Mouse (Mus musculus) cerebellum, adult 9-10 months (tissue): ENCODE measurements at regions not wholly inside any gene's neighbourhood (a gene's known extent, or its start where the extent isn't known, plus 50 kb on each side); places are given as distances from the start of the nearest gene placed in this dataset.

ENCODE experiments used
- DNase-seq: peaks from one replicate; pipeline ENCODE4 v3.0.0; 2022

- peak; percentile 78 for DNase-seq
Observed at GRCm38 (mm10) chr8:92427801-92428200, 70.4 kb downstream of the Irx5 start.

- no peak for DNase-seq
Observed at GRCm38 (mm10) chr8:92437075-92437663, 79.7 kb downstream of the Irx5 start.

DNA sequence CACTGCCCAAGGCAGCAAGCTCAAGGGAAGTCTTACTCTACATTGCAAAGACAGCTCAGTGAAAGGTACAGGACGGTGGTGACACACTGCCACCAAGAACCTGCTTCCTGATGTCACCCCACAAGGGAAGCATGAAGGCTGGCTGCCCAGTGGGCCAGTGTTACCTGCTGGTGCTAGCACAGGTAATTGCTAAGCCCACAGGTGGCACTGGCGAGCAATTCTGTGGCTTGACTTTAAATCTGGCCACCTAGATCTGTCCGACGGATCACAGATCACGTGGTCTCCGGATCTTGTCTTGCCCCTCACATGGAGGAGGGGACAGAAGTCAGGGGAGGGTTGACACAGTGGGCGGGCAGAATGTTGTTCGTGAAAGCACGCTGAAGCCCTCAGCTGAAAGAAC, 80.9 kb downstream of the Irx5 start:
- DNase-seq = no peak

DNA sequence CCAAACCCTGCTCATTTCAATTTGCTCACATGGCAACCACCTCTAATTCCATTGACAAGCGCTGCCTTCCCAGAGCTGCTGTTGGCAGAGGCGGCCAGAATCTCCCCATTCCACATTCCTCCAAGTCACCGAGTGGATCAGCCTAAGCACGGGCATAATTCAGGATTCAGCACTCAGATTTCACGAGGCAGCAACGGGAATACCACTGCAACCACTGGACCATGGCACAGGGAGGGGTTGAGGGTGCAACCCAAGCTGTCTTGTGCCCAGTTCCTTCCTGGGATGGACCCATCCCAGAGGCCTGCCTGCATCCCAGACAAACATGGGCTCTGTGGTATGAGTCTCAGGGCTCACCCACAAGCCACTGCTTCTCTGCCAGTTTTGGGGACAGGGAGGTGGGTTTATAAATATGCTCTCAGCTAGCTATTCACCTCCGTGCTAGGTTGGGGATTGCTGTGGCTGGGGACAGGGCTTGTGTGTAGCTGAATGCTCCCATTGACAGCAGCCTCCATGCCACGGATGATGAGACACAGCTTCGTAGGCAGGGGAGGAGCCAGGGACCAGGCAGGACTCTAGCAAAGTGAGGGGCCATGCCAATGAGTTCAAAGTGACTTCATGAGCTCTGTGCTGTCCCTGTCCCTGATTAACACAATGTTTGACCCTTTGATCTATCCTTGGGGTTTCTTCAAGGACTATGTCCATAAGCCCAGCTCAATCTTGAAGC, 82.5 kb downstream of the Irx5 start:
- DNase-seq = no peak

- peak; percentile 6 for DNase-seq
Observed at GRCm38 (mm10) chr8:92442086-92442485, 84.7 kb downstream of the Irx5 start.

DNA sequence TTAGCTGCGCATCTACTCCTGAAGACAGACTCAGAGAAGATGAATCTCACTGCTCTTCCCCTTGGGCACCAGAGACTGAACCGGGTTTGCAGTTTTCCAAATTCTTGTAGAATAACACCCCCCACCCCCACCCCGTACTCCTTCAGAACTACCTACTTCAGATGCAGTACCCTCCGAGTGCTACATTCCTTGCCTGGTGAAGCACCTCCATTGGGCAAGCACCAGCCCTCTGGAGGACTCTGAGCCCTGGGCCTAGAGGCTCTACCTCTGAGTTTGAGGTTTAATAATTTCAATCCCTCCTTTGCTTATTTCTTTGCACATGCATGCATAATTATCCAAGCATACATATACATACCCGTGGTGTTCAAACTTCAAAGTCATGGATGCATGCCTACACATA, 101.9 kb downstream of the Irx5 start:
- no peak for DNase-seq

GRCm38 (mm10) chr8:92460129-92460953, 102.9 kb downstream of the Irx5 start:
- no peak for DNase-seq

GRCm38 (mm10) chr8:92469141-92470000, 111.9 kb downstream of the Irx5 start:
- DNase-seq = no peak

GRCm38 (mm10) chr8:92472257-92472656, 114.8 kb downstream of the Irx5 start:
- no peak for DNase-seq

- DNase-seq = no peak
Observed at GRCm38 (mm10) chr8:92472817-92473216, 115.4 kb downstream of the Irx5 start.

DNA sequence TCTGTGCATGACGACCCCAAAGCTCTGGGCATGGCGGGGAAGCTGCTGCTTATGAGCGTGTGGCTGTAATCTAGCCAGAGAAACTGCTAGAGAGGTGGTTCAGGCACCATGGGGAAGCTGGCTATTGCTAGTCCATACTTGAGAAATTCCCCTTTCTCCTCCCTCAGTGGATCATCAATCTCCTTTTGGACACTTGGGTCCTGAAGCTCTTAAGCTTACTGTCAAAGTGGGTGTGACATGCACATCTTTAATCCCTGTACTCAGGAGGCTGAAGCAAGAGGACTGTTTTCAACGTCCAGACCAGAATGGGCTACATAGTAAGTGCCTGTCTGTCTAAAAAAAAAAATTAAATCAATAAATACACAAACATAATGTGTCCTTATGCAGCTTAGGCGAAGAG, 125.0 kb downstream of the Irx5 start:
- DNase-seq = no peak

- no peak for DNase-seq
Observed at GRCm38 (mm10) chr8:92483055-92483765, 125.8 kb downstream of the Irx5 start.

GRCm38 (mm10) chr8:92488526-92489159, 131.2 kb downstream of the Irx5 start:
- no peak for DNase-seq

DNA sequence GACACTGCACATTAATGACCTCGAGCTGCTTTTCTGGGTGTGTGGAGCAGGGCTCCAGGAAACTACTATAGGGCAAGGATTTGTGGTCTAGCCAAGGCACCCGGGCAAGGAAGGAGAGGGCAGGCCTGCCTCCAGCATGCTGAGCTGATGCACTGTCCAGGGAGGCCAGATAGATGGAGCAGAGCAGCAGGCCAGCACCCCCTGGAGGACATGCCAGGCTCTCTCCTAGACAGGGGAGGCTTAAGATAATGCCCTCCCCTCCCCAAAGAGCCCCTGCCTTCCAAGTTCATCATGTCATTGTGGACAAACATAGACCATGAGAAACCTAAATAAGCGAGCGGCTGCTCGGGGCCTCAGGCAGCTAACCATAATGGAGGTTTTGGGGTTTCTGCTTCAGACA, 134.1 kb downstream of the Irx5 start:
- DNase-seq = no peak

DNA sequence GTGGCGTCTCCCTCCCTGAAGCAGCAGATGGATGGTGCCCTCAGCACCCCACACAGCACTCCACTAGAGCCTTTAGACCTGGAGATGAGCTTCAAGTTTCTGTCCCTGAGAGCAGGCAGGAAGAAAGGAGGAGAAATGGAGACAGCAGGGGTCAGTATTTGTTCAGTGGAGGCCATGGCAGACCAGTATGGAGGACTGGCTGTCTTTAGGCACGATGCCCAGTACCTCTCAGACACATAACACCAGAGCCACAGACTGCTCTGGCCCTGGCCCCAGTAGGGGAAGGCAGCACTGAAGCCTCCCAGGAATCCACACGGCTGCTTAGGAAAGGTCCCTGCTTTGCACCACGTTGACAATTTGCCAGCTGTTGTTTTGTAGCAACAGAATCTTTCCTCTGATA, 136.0 kb downstream of the Irx5 start:
- no peak for DNase-seq

GRCm38 (mm10) chr8:92505552-92506281, 148.3 kb downstream of the Irx5 start:
- DNase-seq = no peak

DNA sequence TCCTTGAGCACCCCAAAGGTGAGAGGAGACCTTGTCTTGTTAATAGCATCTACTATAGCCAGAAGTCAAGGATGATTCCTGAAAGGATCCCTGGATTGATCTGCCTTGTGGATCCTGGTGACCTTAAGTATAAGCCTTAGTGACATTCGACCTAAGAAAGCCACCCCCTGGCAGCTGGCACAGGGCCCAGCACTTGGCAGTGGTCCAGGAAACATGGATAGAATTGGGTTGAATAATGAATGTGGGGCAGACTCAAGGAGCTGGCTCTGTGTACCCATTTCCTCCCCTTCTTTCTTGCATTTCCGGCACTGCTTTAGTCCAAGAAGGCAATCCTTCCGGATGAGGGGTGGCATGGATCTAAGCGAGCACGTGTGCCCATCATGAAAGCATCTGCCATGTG, 149.0 kb downstream of the Irx5 start:
- DNase-seq = peak; percentile 4

DNA sequence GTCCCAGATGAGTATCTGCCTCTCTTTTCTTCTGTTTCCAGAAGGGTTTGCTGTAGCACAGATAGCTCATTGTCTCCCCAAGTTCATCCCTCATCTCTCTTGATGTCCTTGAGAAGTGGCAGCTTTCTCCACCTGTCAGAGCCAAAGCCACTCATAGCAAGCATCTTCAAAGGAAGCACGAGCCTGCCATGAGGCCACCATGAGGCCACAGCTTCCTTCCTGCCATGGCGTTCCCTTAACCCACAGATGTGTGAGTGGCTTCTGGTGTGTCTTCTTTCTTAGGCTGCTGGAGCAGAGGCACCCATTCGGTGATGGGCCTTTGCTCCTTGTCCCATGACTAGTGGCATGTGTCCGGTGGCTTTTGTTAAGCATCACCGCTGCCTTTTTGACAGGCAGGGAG, 149.5 kb downstream of the Irx5 start:
- no peak for DNase-seq

DNA sequence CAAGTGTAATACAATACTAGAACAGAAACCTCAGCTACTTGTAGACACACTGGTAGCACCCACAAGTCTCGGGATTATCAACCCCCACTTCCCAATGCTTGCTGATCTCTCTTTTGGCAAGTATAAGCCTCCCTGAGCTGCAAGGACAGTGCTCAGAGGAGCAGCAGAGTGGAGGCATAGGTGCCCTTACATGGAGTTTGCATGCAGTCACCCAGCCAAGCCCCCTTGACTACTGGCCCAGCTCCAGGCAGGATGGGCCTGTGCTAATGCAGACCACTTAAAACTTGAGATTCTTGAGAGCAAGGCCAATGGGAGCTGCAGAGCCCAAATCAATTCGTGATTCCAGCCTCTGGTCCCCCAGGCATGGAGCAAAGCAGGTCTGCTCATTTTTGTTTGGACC, 158.0 kb downstream of the Irx5 start:
- DNase-seq = no peak

DNA sequence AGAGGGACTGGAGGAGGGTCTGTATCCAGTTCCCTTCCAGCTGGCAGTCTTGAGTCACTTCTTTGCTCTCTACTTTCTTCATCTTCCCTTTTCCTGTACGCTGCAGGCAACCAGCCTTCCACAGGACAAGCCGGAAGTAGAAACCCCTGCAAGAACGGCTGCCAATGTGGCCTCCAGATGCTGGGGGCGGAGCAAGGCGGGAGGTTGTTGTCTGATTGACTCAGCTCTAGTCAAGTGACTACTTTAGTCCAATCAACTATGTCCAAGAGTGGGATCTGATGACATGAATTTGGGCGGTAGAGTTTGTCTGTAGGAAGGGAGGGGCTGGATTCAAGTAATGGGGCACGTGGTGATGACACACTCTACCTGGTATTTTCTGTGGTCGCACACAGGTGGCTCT, 156.1 kb upstream of the Irx6 start:
- no peak for DNase-seq

DNA sequence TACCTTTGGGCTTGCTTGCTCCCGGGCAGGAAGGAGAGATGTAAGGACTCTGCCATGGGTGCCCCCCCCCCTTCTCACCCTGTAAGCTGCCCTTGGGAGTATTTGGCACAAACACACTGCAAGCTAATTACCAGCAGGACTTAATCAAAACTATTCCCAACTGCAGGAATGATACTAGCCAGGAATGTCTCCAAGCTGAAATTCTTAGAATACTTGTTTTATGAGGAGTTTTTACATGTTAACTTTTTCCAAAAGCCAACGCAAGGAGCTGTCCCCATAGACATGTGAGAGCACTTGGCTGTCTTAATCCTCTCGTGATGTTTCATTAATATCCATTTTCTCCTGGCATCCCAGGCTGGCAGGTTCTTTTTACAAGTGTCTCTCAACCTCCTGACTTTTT, 155.6 kb upstream of the Irx6 start:
- DNase-seq = no peak
